Mouse (Mus musculus) heart, adult 2 months (tissue): ENCODE measurements around the gene Fbxo40.

Source experiments
- CTCF ChIP-seq: fragments of 200-600 bp; IDR thresholded peaks from 2 replicates; pipeline ENCODE4 v1.8.1; 2022; ENCODE audit warnings: antibody characterized with exemption, mild to moderate bottlenecking, moderate library complexity
- POLR2A ChIP-seq: fragments of 200-500 bp; IDR thresholded peaks from 2 replicates; pipeline ENCODE4 v1.6.1; 2011; ENCODE audit warnings: mild to moderate bottlenecking, low read depth, low read length, control low read depth; ENCODE audit not compliant: insufficient read depth

GRCm38 (mm10) chr16:36946459-36947159 lies 43.7 kb downstream of the Fbxo40 start:
- TF ChIP-seq POLR2A (no peak), CTCF (no peak)
